Mouse (Mus musculus) hindbrain, postnatal 0 days (tissue): ENCODE measurements around the gene Pnpla5. TPM values are rescaled to one million over a fixed set of nuclear protein-coding genes. Genes with fewer than 3 reads are reported as not detected.
"Not testable (repeated sequence)": the region's sequence is repeated elsewhere in the genome, so short reads cannot be mapped to it uniquely, and the experiment has no call there.

ENCODE experiments used
- ATAC-seq: fragments of 200-750 bp; cut with Nextera tagmentation; 2 replicates; pipeline ENCODE4 v1.8.0; 2017; ENCODE audit warnings: mild to moderate bottlenecking, moderate TSS enrichment, moderate library complexity
- DNase-seq: peaks from one replicate; pipeline ENCODE4 v3.0.0-alpha.2; 2015; ENCODE audit warnings: low spot score
- H3K27ac ChIP-seq: fragments of 300-500 bp; sonication (generic); 2 replicates; pipeline ENCODE4 v1.5.1; 2014; ENCODE audit warnings: mild to moderate bottlenecking
- H3K27me3 ChIP-seq: fragments of 300-500 bp; sonication (generic); 2 replicates; pipeline ENCODE4 v1.6.1; 2014; ENCODE audit warnings: low read length, mixed read lengths; ENCODE audit not compliant: insufficient read depth
- H3K36me3 ChIP-seq: fragments of 300-500 bp; sonication (generic); 2 replicates; pipeline ENCODE4 v1.6.1; 2014; ENCODE audit warnings: low read length, mixed read lengths; ENCODE audit not compliant: insufficient read depth
- H3K4me1 ChIP-seq: fragments of 300-500 bp; sonication (generic); 2 replicates; pipeline ENCODE4 v1.6.1; 2014; ENCODE audit warnings: antibody characterized with exemption, low read length, mixed read lengths; ENCODE audit not compliant: insufficient read depth
- H3K4me2 ChIP-seq: fragments of 300-500 bp; sonication (generic); 2 replicates; pipeline ENCODE4 v1.6.1; 2014; ENCODE audit warnings: low read depth, mild to moderate bottlenecking, low read length, moderate library complexity, mixed read lengths
- H3K4me3 ChIP-seq: fragments of 300-500 bp; sonication (generic); 2 replicates; pipeline ENCODE4 v1.5.1; 2014; ENCODE audit warnings: low read length
- H3K9ac ChIP-seq: fragments of 300-500 bp; sonication (generic); replicated peaks from 2 replicates; pipeline ENCODE4 v1.6.1; 2014; ENCODE audit warnings: mild to moderate bottlenecking, low read length, moderate library complexity, mixed read lengths
- H3K9me3 ChIP-seq: fragments of 300-500 bp; sonication (generic); 2 replicates; pipeline ENCODE4 v1.6.1; 2016; ENCODE audit warnings: low read length, mixed read lengths
- CTCF ChIP-seq: IDR thresholded peaks from 2 replicates; pipeline ENCODE4 v1.5.1; 2016; ENCODE audit warnings: antibody characterized with exemption, control low read depth, low read depth
- WGBS: fragments of 180-500 bp; shearing (Covaris S2); extraction: QIAGEN DNeasy Blood & Tissue Kit; methylation state at CpG from one replicate; pipeline ENCODE4 v1.1.7; 2014; 5-methylcytosine and 5-hydroxymethylcytosine counted together
- polyA plus RNA-seq: library from polyadenylated mRNA; unstranded; fragments of >200 nt; fragmentation: Nextera tagmentation; extraction: Ambion mirVana; gene quantifications from 2 replicates; pipeline ENCODE4 v1.2.1, GENCODE M21; 2015
- total RNA-seq: library from RNA; depleted of rRNA; stranded (reverse); fragments of >200 nt; gene quantifications from 2 replicates; pipeline ENCODE4 v1.2.3, GENCODE M21; 2014

Pnpla5 gene
- total and polyA plus RNA-seq, 2 experiments from 2014 or later = not detected

GRCm38 (mm10) chr15:84161871-84162270 lies 38.9 kb upstream of the Pnpla5 start:
- Histone ChIP-seq H3K4me1 (no peaks in the 10 kb centered on the region), H3K9me3 (no peaks in the 10 kb centered on the region), H3K9ac (no peak overlapping the region), H3K4me3 (no peak overlapping the region), H3K36me3 (no peaks in the 10 kb centered on the region), H3K4me2 (no peak overlapping the region), H3K27ac (no peak overlapping the region), H3K27me3 (no peaks in the 10 kb centered on the region)
- no peak for TF ChIP-seq CTCF
- WGBS = 79% methylated on average over 6 of the region's 6 CpGs
- no peak for DNase-seq
- no peak for ATAC-seq

- WGBS = 88% methylated on average over 6 of the region's 6 CpGs
These were observed 34.6 kb upstream of the Pnpla5 start for GRCm38 (mm10) chr15:84157530-84157929.

GRCm38 (mm10) chr15:84156158-84156557 lies 33.2 kb upstream of the Pnpla5 start:
- Histone ChIP-seq H3K9ac (no peak overlapping the region), H3K4me1 (no peaks in the 10 kb centered on the region), H3K27ac (no peak overlapping the region), H3K27me3 (no peaks in the 10 kb centered on the region), H3K36me3 (no peaks in the 10 kb centered on the region), H3K4me2 (no peak overlapping the region), H3K9me3 (no peaks in the 10 kb centered on the region), H3K4me3 (no peak overlapping the region)
- no peak for TF ChIP-seq CTCF
- DNase-seq = no peak
- WGBS = 85% methylated on average over 2 of the region's 2 CpGs
- no peak for ATAC-seq

More at GRCm38 (mm10) chr15:84157530-84157929, 34.6 kb upstream of the Pnpla5 start:
- H3K36me3 ChIP-seq, H3K9me3 ChIP-seq, H3K4me2 ChIP-seq, DNase-seq, H3K4me1 ChIP-seq, H3K27ac ChIP-seq, ATAC-seq, H3K9ac ChIP-seq, H3K27me3 ChIP-seq, H3K4me3 ChIP-seq: not testable (repeated sequence)

- 66% methylated on average over 5 of the region's 5 CpGs for WGBS
These were observed 18.0 kb upstream of the Pnpla5 start for GRCm38 (mm10) chr15:84140929-84141328.

GRCm38 (mm10) chr15:84140109-84140508 lies 17.1 kb upstream of the Pnpla5 start:
- H3K4me2 ChIP-seq = no peak overlapping the region
- no peak overlapping the region for H3K9ac ChIP-seq
- H3K36me3 ChIP-seq = no peaks in the 10 kb centered on the region
- no peaks in the 10 kb centered on the region for H3K9me3 ChIP-seq
- no peaks in the 10 kb centered on the region for H3K4me1 ChIP-seq
- no peaks in the 10 kb centered on the region for H3K27me3 ChIP-seq
- DNase-seq = no peak
- TF ChIP-seq CTCF = no peak
- H3K4me3 ChIP-seq = no peak overlapping the region
- H3K27ac ChIP-seq = no peak overlapping the region
- no peak for ATAC-seq
- 60% methylated on average over 3 of the region's 3 CpGs for WGBS

More at GRCm38 (mm10) chr15:84140929-84141328, 18.0 kb upstream of the Pnpla5 start:
- Histone ChIP-seq H3K36me3 (no peaks in the 10 kb centered on the region), H3K9ac (no peak overlapping the region), H3K4me3 (no peak overlapping the region), H3K27ac (no peak overlapping the region), H3K4me2 (no peak overlapping the region), H3K4me1 (no peaks in the 10 kb centered on the region), H3K9me3 (no peaks in the 10 kb centered on the region), H3K27me3 (no peaks in the 10 kb centered on the region)
- no peak for DNase-seq
- no peak for ATAC-seq
- TF ChIP-seq CTCF = no peak

- WGBS = 88% methylated on average over 5 of the region's 5 CpGs
- Histone ChIP-seq H3K36me3 (no peaks in the 10 kb centered on the region), H3K9ac (no peak overlapping the region), H3K27ac (no peak overlapping the region), H3K4me2 (no peak overlapping the region), H3K4me3 (no peak overlapping the region), H3K4me1 (no peaks in the 10 kb centered on the region), H3K9me3 (no peaks in the 10 kb centered on the region), H3K27me3 (no peaks in the 10 kb centered on the region)
- DNase-seq (no peak), ATAC-seq (no peak)
- TF ChIP-seq CTCF = no peak
These were observed 16.6 kb upstream of the Pnpla5 start for GRCm38 (mm10) chr15:84139592-84140005.

- H3K4me3 ChIP-seq = no peak overlapping the region
- H3K36me3 ChIP-seq = no peaks in the 10 kb centered on the region
- ATAC-seq = no peak
- H3K9ac ChIP-seq = no peak overlapping the region
- no peak overlapping the region for H3K4me2 ChIP-seq
- H3K4me1 ChIP-seq = no peaks in the 10 kb centered on the region
- TF ChIP-seq CTCF = no peak
- H3K27me3 ChIP-seq = no peaks in the 10 kb centered on the region
- no peaks in the 10 kb centered on the region for H3K9me3 ChIP-seq
- 20% methylated on average over 12 of the region's 12 CpGs for WGBS
- no peak for DNase-seq
- no peak overlapping the region for H3K27ac ChIP-seq
These were observed 13.8 kb upstream of the Pnpla5 start for GRCm38 (mm10) chr15:84136473-84137415.
